Mouse (Mus musculus): ENCODE measurements around the gene Pes1. TPM values are rescaled to one million over a fixed set of nuclear protein-coding genes. Genes with fewer than 3 reads are reported as not detected.
"Not testable (repeated sequence)": the region's sequence is repeated elsewhere in the genome, so short reads cannot be mapped to it uniquely, and the experiment has no call there.

Gene Pes1
- polyA plus RNA-seq, 1 experiment = 73.7 TPM

DNA sequence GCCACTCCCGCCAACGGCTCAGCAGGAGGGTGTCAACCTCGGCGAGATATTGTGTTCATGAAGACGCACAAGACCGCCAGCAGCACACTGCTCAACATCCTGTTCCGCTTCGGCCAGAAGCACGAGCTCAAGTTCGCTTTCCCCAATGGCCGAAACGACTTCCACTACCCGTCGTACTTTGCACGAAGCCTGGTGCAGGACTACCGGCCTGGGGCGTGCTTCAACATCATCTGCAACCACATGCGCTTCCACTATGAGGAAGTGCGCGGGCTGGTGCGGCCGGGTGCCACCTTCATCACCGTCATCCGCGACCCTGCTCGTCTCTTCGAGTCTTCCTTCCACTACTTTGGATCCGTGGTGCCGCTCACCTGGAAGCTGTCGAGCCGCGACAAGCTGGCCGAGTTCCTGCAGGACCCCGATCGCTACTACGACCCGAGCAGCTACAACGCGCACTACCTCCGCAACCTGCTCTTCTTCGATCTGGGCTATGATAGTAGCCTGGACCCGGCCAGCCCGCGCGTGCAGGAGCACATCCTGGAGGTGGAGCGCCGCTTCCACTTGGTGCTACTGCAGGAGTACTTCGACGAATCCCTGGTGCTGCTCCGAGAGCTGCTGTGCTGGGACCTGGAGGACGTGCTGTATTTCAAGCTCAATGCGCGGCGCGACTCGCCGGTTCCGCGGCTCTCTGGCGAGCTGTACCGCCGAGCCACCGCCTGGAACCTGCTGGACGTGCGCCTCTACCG lies 34.4 kb downstream of the Pes1 start:
- H3K4me1 ChIP-seq (ENCODE audit: control insufficient read depth, insufficient read depth, low read length) = 0 out of 2 replicates have a peak, but pooled peaks cover 3% of the 10 kb centered on the region
- H3K4me3 ChIP-seq (ENCODE audit: insufficient read depth, low read length) = peak overlapping the region; percentile 8
- no peak overlapping the region for H3K27ac ChIP-seq (ENCODE audit: insufficient read depth, low read depth, low read length)
- TF ChIP-seq POLR2A (IDR thresholded peaks at IDR 0.05; ENCODE audit: borderline replicate concordance, low read depth, low read length) (no peak), CTCF (IDR thresholded peaks at IDR 0.05; ENCODE audit: low read depth, low read length) (no peak)

DNA sequence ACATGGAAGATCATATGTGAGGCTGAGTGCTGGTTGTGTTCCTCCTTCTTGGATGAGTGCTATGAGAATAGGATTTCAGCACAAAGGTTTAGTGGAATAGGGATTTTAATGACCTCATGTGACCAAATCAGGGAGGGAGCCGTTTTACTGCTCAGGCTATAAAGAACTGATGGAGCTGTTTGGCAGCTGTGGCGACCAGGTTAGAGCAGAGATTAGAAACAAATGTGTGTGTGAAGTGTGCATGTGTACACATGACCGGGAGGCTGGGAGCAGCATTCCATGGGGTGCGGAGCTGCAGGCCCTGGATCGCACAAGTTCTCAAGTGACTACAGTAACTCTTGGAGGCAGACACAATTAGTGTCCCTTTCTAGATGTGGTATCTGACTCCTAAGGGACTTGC lies 35.8 kb downstream of the Pes1 start:
- H3K27ac ChIP-seq (ENCODE audit: insufficient read depth, low read depth, low read length) = no peak overlapping the region
- TF ChIP-seq CTCF (IDR thresholded peaks at IDR 0.05; ENCODE audit: low read depth, low read length) (no peak), POLR2A (IDR thresholded peaks at IDR 0.05; ENCODE audit: borderline replicate concordance, low read depth, low read length) (no peak)
- 0 out of 2 replicates have a peak, but pooled peaks cover 3% of the 10 kb centered on the region for H3K4me1 ChIP-seq (ENCODE audit: control insufficient read depth, insufficient read depth, low read length)
- H3K4me3 ChIP-seq (ENCODE audit: insufficient read depth, low read length) = no peak overlapping the region

GRCm38 (mm10) chr11:4001603-4002002 lies 37.8 kb downstream of the Pes1 start:
- no peak overlapping the region for H3K4me3 ChIP-seq (ENCODE audit: insufficient read depth, low read length)
- peak; percentile 63 for TF ChIP-seq CTCF (IDR thresholded peaks at IDR 0.05; ENCODE audit: low read depth, low read length)
- TF ChIP-seq POLR2A (IDR thresholded peaks at IDR 0.05; ENCODE audit: borderline replicate concordance, low read depth, low read length) = no peak
- H3K27ac ChIP-seq (ENCODE audit: insufficient read depth, low read depth, low read length) = no peak overlapping the region
- H3K4me1 ChIP-seq (ENCODE audit: control insufficient read depth, insufficient read depth, low read length) = 0 out of 2 replicates have a peak, but pooled peaks cover 3% of the 10 kb centered on the region

DNA sequence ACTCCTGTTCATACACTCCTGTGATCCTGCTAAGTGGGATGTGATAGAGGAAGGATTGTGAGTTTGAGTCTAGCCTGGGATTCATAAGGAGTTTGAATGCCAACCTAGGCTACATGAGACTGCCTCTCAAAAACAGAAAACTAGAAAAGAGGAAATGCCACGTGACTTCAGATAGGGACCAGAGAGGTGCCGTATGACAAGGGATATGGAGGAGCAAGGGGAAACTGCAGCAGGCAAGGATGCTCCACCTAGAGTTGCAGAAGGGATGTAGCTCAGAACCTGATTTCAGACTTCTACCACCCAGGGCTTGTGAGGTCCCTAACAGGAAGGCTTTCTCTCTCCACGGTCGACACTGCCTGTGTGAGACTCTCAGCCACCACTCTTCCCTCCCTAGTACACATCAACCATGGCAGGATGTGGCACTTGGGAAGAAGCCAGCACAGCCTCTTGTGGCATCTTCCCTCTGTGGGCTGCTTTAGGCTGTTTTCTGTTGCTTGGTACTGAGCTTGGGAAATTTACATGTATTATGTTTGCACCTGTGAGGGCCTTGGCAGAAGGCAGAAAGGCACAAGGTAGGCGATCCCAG lies 41.5 kb downstream of the Pes1 start:
- H3K4me3 ChIP-seq (ENCODE audit: insufficient read depth, low read length) = no peak overlapping the region
- no peaks in the 10 kb centered on the region for H3K4me1 ChIP-seq (ENCODE audit: control insufficient read depth, insufficient read depth, low read length)
- TF ChIP-seq POLR2A (IDR thresholded peaks at IDR 0.05; ENCODE audit: borderline replicate concordance, low read depth, low read length) (no peak), CTCF (IDR thresholded peaks at IDR 0.05; ENCODE audit: low read depth, low read length) (no peak)
- no peak overlapping the region for H3K27ac ChIP-seq (ENCODE audit: insufficient read depth, low read depth, low read length)

- no peak for TF ChIP-seq CTCF (IDR thresholded peaks at IDR 0.05; ENCODE audit: low read depth, low read length)
- Histone ChIP-seq H3K27ac (ENCODE audit: insufficient read depth, low read depth, low read length) (no peak overlapping the region), H3K4me3 (ENCODE audit: insufficient read depth, low read length) (no peak overlapping the region), H3K4me1 (ENCODE audit: control insufficient read depth, insufficient read depth, low read length) (no peaks in the 10 kb centered on the region)
Measured at GRCm38 (mm10) chr11:4006462-4006861, 42.7 kb downstream of the Pes1 start.

- Histone ChIP-seq H3K4me3 (ENCODE audit: insufficient read depth, low read length) (no peak overlapping the region), H3K27ac (ENCODE audit: insufficient read depth, low read depth, low read length) (no peak overlapping the region), H3K4me1 (ENCODE audit: control insufficient read depth, insufficient read depth, low read length) (no peaks in the 10 kb centered on the region)
- TF ChIP-seq CTCF (IDR thresholded peaks at IDR 0.05; ENCODE audit: low read depth, low read length) (no peak), POLR2A (IDR thresholded peaks at IDR 0.05; ENCODE audit: borderline replicate concordance, low read depth, low read length) (no peak)
Measured at GRCm38 (mm10) chr11:4012616-4013015, 48.8 kb downstream of the Pes1 start.

GRCm38 (mm10) chr11:4015796-4016195 lies 52.0 kb downstream of the Pes1 start:
- not testable (repeated sequence) for H3K27ac ChIP-seq (ENCODE audit: insufficient read depth, low read depth, low read length); H3K4me3 ChIP-seq (ENCODE audit: insufficient read depth, low read length); H3K4me1 ChIP-seq (ENCODE audit: control insufficient read depth, insufficient read depth, low read length)

DNA sequence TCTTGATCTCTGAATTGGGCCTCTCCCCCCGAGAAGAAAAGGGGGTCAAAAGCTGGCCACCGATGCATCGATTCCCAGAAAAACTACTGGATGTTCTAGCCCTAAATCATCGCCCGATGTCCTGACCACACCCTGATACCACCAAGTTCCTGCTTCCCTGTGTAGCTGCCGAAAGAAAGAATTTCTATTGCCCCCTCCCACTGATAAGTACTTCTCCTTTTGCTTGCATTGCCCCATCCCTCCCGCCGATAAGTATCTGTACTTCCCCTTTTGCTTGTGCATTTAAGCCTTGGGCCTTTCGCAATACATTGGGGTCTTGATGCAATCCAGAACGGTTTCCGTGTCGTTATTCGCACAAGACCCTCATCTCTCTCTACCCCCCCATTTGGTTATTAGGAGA lies 58.3 kb downstream of the Pes1 start:
- not testable (repeated sequence) for H3K27ac ChIP-seq (ENCODE audit: insufficient read depth, low read depth, low read length); H3K4me1 ChIP-seq (ENCODE audit: control insufficient read depth, insufficient read depth, low read length); H3K4me3 ChIP-seq (ENCODE audit: insufficient read depth, low read length)

DNA sequence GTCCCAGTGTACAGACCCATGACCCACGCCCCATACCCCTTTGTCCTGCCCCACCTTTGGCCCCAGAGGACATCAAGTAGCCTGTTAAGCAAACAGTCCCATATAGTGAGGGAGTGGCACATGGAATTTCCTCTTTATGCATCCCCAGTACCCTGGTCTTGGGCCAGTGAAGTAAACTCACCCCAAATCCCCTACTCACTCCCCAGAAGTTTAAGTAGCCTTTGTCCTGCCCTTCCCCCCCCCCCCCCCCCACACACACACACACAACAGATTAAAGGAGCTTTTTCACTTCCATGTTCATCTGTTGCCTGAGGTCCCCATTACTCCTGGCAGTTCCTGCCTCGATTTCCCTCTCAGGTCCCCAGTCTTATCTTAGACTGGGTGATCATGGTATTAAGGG lies 59.5 kb downstream of the Pes1 start:
- Histone ChIP-seq H3K4me1 (ENCODE audit: control insufficient read depth, insufficient read depth, low read length) (no peaks in the 10 kb centered on the region), H3K27ac (ENCODE audit: insufficient read depth, low read depth, low read length) (no peak overlapping the region), H3K4me3 (ENCODE audit: insufficient read depth, low read length) (no peak overlapping the region)
- TF ChIP-seq CTCF (IDR thresholded peaks at IDR 0.05; ENCODE audit: low read depth, low read length) (no peak), POLR2A (IDR thresholded peaks at IDR 0.05; ENCODE audit: borderline replicate concordance, low read depth, low read length) (no peak)

DNA sequence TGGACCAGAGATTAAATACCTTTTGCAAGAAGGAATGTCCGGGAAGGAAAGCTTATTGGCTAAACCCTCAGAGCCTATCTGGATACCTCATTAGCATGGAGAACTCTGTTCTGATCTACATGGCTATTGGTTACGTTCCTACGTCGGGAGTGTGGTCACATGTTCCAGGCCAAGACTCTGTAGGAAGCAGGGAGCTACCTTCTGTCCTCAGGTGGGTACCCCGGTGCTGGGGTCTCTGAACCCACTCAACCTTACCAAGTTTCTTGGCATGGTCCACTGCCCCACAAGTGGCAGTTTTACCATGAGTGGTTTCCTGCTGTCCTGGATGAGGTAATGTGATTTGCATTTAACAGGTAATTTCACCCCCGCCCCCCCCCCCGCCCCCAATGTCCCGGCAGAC lies 63.3 kb downstream of the Pes1 start:
- Histone ChIP-seq H3K4me1 (ENCODE audit: control insufficient read depth, insufficient read depth, low read length) (no peaks in the 10 kb centered on the region), H3K4me3 (ENCODE audit: insufficient read depth, low read length) (no peak overlapping the region), H3K27ac (ENCODE audit: insufficient read depth, low read depth, low read length) (no peak overlapping the region)
- TF ChIP-seq POLR2A (IDR thresholded peaks at IDR 0.05; ENCODE audit: borderline replicate concordance, low read depth, low read length) (no peak), CTCF (IDR thresholded peaks at IDR 0.05; ENCODE audit: low read depth, low read length) (no peak)
